Mouse (Mus musculus) heart, embryonic 12.5 days (tissue): ENCODE data around the gene Zfp423. TPM values are rescaled to one million over a fixed set of nuclear protein-coding genes. Genes with fewer than 3 reads are reported as not detected.

Source experiments
- ATAC-seq: fragments of 200-750 bp; cut with Nextera tagmentation; 2 replicates; pipeline ENCODE4 v1.8.0; 2017; ENCODE audit warnings: moderate TSS enrichment, moderate library complexity; ENCODE audit not compliant: insufficient number of reproducible peaks, low FRiP score
- H3K27ac ChIP-seq: fragments of 300-500 bp; sonication (generic); 2 replicates; pipeline ENCODE4 v1.5.1; 2016; ENCODE audit warnings: mild to moderate bottlenecking, moderate library complexity; ENCODE audit not compliant: poor library complexity, severe bottlenecking
- H3K27me3 ChIP-seq: fragments of 300-500 bp; sonication (generic); replicated peaks from 2 replicates; pipeline ENCODE4 v1.6.1; 2016; ENCODE audit warnings: mild to moderate bottlenecking, moderate library complexity
- H3K36me3 ChIP-seq: fragments of 300-500 bp; sonication (generic); 2 replicates; pipeline ENCODE4 v1.6.1; 2016; ENCODE audit warnings: mild to moderate bottlenecking, moderate library complexity
- H3K4me1 ChIP-seq: fragments of 300-500 bp; sonication (generic); replicated peaks from 2 replicates; pipeline ENCODE4 v1.6.1; 2016; ENCODE audit warnings: mild to moderate bottlenecking
- H3K4me2 ChIP-seq: fragments of 300-500 bp; sonication (generic); 2 replicates; pipeline ENCODE4 v1.6.1; 2016; ENCODE audit warnings: mild to moderate bottlenecking, moderate library complexity
- H3K4me3 ChIP-seq: fragments of 300-500 bp; sonication (generic); 2 replicates; pipeline ENCODE4 v1.5.1; 2016; ENCODE audit warnings: mild to moderate bottlenecking
- H3K9ac ChIP-seq: fragments of 300-500 bp; sonication (generic); 2 replicates; pipeline ENCODE4 v1.6.1; 2016; ENCODE audit warnings: mild to moderate bottlenecking, moderate library complexity
- H3K9me3 ChIP-seq: fragments of 300-500 bp; sonication (generic); replicated peaks from 2 replicates; pipeline ENCODE4 v1.6.1; 2016; ENCODE audit warnings: mild to moderate bottlenecking, moderate library complexity
- WGBS: fragments of 180-500 bp; shearing (Covaris S2); methylation state at CpG from one replicate; pipeline ENCODE4 v1.1.7; 2016; 5-methylcytosine and 5-hydroxymethylcytosine counted together
- polyA plus RNA-seq: library from polyadenylated mRNA; unstranded; fragments of >200 nt; fragmentation: Nextera tagmentation; extraction: Ambion mirVana; gene quantifications from 2 replicates; pipeline ENCODE4 v1.2.1, GENCODE M21; 2016

The Zfp423 gene
- polyA plus RNA-seq, 1 experiment from 2014 or later, result 6.3 TPM

GRCm38 (mm10) chr8:87962514-87963225 lies 3.3 kb upstream of the Zfp423 start:
- Histone ChIP-seq H3K36me3 (no peaks in the 10 kb centered on the region), H3K9ac (peak overlapping the region; percentile 43; the same call in 1 of the 2 replicates), H3K9me3 (no peaks in the 10 kb centered on the region), H3K27ac (no peak overlapping the region), H3K4me3 (peak overlapping the region; percentile 45), H3K27me3 (peaks cover 34% of the 10 kb centered on the region), H3K4me1 (peaks cover 29% of the 10 kb centered on the region), H3K4me2 (peak overlapping the region; percentile 99)
- no peak for ATAC-seq
- 5% methylated on average over 26 of the region's 26 CpGs for WGBS

GRCm38 (mm10) chr8:87961680-87962513 lies 2.5 kb upstream of the Zfp423 start:
- peak; percentile 12; the same call in 1 of the 2 replicates for ATAC-seq

GRCm38 (mm10) chr8:87961108-87961507 lies 1.7 kb upstream of the Zfp423 start:
- Histone ChIP-seq H3K4me2 (peak overlapping the region; percentile 99), H3K9ac (peak overlapping the region; percentile 43), H3K36me3 (no peaks in the 10 kb centered on the region), H3K27ac (no peak overlapping the region), H3K4me1 (peaks cover 32% of the 10 kb centered on the region), H3K27me3 (peaks cover 30% of the 10 kb centered on the region), H3K4me3 (peak overlapping the region; percentile 45), H3K9me3 (no peaks in the 10 kb centered on the region)
- ATAC-seq, result no peak
- WGBS, result under 1% methylated on average over 20 of the region's 20 CpGs

More at GRCm38 (mm10) chr8:87961680-87962513, 2.5 kb upstream of the Zfp423 start:
- H3K4me2 ChIP-seq, result peak overlapping the region; percentile 99
- no peaks in the 10 kb centered on the region for H3K36me3 ChIP-seq
- peaks cover 31% of the 10 kb centered on the region for H3K27me3 ChIP-seq
- no peak overlapping the region for H3K27ac ChIP-seq
- peak overlapping the region; percentile 45 for H3K4me3 ChIP-seq
- H3K4me1 ChIP-seq, result peaks cover 32% of the 10 kb centered on the region
- H3K9ac ChIP-seq, result peak overlapping the region; percentile 43
- no peaks in the 10 kb centered on the region for H3K9me3 ChIP-seq
- WGBS, result under 1% methylated on average over 50 of the region's 50 CpGs

- ATAC-seq, result peak; percentile 51
- under 1% methylated on average over 71 of the region's 76 CpGs for WGBS
- H3K4me3 ChIP-seq, result peak overlapping the region; percentile 77
- H3K36me3 ChIP-seq, result no peaks in the 10 kb centered on the region
- peaks cover 30% of the 10 kb centered on the region for H3K27me3 ChIP-seq
- peak overlapping the region; percentile 91 for H3K9ac ChIP-seq
- peaks cover 32% of the 10 kb centered on the region for H3K4me1 ChIP-seq
- H3K27ac ChIP-seq, result peak overlapping the region; percentile 83
- peak overlapping the region; percentile 99 for H3K4me2 ChIP-seq
- H3K9me3 ChIP-seq, result no peaks in the 10 kb centered on the region
Observed at GRCm38 (mm10) chr8:87960061-87960749, 810 bp upstream of the Zfp423 start.

- ATAC-seq, result peak; percentile 69
- peak overlapping the region; percentile 99 for H3K4me2 ChIP-seq
- H3K4me3 ChIP-seq, result peak overlapping the region; percentile 77
- peak overlapping the region; percentile 91 for H3K9ac ChIP-seq
- peak overlapping the region; percentile 90 for H3K27ac ChIP-seq
- no peaks in the 10 kb centered on the region for H3K9me3 ChIP-seq
- H3K27me3 ChIP-seq, result peaks cover 26% of the 10 kb centered on the region
- H3K4me1 ChIP-seq, result peaks cover 37% of the 10 kb centered on the region
- WGBS, result under 1% methylated on average over 86 of the region's 115 CpGs
- H3K36me3 ChIP-seq, result no peaks in the 10 kb centered on the region
Observed at GRCm38 (mm10) chr8:87958451-87959319, 710 bp downstream of the Zfp423 start.

- Histone ChIP-seq H3K36me3 (no peaks in the 10 kb centered on the region), H3K27me3 (peaks cover 19% of the 10 kb centered on the region), H3K27ac (peak overlapping the region; percentile 90), H3K9me3 (no peaks in the 10 kb centered on the region), H3K9ac (peak overlapping the region; percentile 91), H3K4me1 (peaks cover 37% of the 10 kb centered on the region), H3K4me3 (peak overlapping the region; percentile 77), H3K4me2 (peak overlapping the region; percentile 99)
- peak; percentile 34; the same call in 1 of the 2 replicates for ATAC-seq
- WGBS, result 2% methylated on average over 20 of the region's 20 CpGs
Observed at GRCm38 (mm10) chr8:87957871-87958450, 1.4 kb downstream of the Zfp423 start.

GRCm38 (mm10) chr8:87956001-87956400 lies 3.4 kb downstream of the Zfp423 start:
- Histone ChIP-seq H3K27me3 (peaks cover 4% of the 10 kb centered on the region), H3K36me3 (no peaks in the 10 kb centered on the region), H3K4me3 (no peak overlapping the region), H3K4me2 (no peak overlapping the region), H3K27ac (no peak overlapping the region), H3K4me1 (peaks cover 22% of the 10 kb centered on the region), H3K9me3 (no peaks in the 10 kb centered on the region), H3K9ac (no peak overlapping the region)
- WGBS, result 65% methylated on average over 5 of the region's 5 CpGs
- no peak for ATAC-seq

GRCm38 (mm10) chr8:87953473-87953872 lies 5.9 kb downstream of the Zfp423 start:
- no peak overlapping the region for H3K27ac ChIP-seq
- 51% methylated on average over 5 of the region's 5 CpGs for WGBS
- no peak overlapping the region for H3K4me3 ChIP-seq
- no peak for ATAC-seq
- H3K9me3 ChIP-seq, result no peaks in the 10 kb centered on the region
- no peaks in the 10 kb centered on the region for H3K36me3 ChIP-seq
- H3K9ac ChIP-seq, result no peak overlapping the region
- H3K4me1 ChIP-seq, result peaks cover 18% of the 10 kb centered on the region
- H3K4me2 ChIP-seq, result no peak overlapping the region
- no peaks in the 10 kb centered on the region; the same call in 1 of the 2 replicates for H3K27me3 ChIP-seq

- WGBS, result 75% methylated on average over 6 of the region's 6 CpGs
Observed at GRCm38 (mm10) chr8:87952298-87952697, 7.1 kb downstream of the Zfp423 start.

More at GRCm38 (mm10) chr8:87952298-87952697, 7.1 kb downstream of the Zfp423 start:
- Histone ChIP-seq H3K27me3 (no peaks in the 10 kb centered on the region; the same call in 1 of the 2 replicates), H3K9ac (no peak overlapping the region), H3K9me3 (no peaks in the 10 kb centered on the region), H3K36me3 (no peaks in the 10 kb centered on the region), H3K27ac (no peak overlapping the region), H3K4me2 (no peak overlapping the region), H3K4me1 (peaks cover 13% of the 10 kb centered on the region), H3K4me3 (no peak overlapping the region)
- no peak for ATAC-seq
